Mouse (Mus musculus): ENCODE measurements around the gene Prdx2. TPM values are rescaled to one million over a fixed set of nuclear protein-coding genes. Genes with fewer than 3 reads are reported as not detected.

Prdx2 gene
- polyA plus RNA-seq, 1 experiment = 68.6 TPM

- Histone ChIP-seq H3K4me1 (peaks cover 82% of the 10 kb centered on the region), H3K9me3 (no peaks in the 10 kb centered on the region), H3K36me3 (replicated peaks; ENCODE audit: low read length) (no peaks in the 10 kb centered on the region), H3K4me3 (replicated peaks) (peak overlapping the region; percentile 92), H3K27me3 (replicated peaks) (no peaks in the 10 kb centered on the region)
- TF ChIP-seq GATA1 (IDR thresholded peaks at IDR 0.05; ENCODE audit: borderline replicate concordance, low read length) (no peak), FLI1 (IDR thresholded peaks at IDR 0.05; ENCODE audit: low read length) (no peak)
Measured at GRCm38 (mm10) chr8:84985049-84985683, 15.8 kb downstream of the Prdx2 start.

- Histone ChIP-seq H3K4me3 (replicated peaks) (peak overlapping the region; percentile 92), H3K4me1 (peaks cover 79% of the 10 kb centered on the region)
- TF ChIP-seq FLI1 (IDR thresholded peaks at IDR 0.05; ENCODE audit: low read length) (no peak), GATA1 (IDR thresholded peaks at IDR 0.05; ENCODE audit: borderline replicate concordance, low read length) (no peak)
Measured at GRCm38 (mm10) chr8:84985684-84986378, 16.4 kb downstream of the Prdx2 start.

GRCm38 (mm10) chr8:84986379-84986945, 17.1 kb downstream of the Prdx2 start:
- Histone ChIP-seq H3K36me3 (replicated peaks; ENCODE audit: low read length) (no peaks in the 10 kb centered on the region), H3K4me1 (peaks cover 79% of the 10 kb centered on the region), H3K4me3 (replicated peaks) (peak overlapping the region; percentile 92), H3K27me3 (replicated peaks) (no peaks in the 10 kb centered on the region), H3K9me3 (no peaks in the 10 kb centered on the region)
- TF ChIP-seq GATA1 (IDR thresholded peaks at IDR 0.05; ENCODE audit: borderline replicate concordance, low read length) = no peak
- TF ChIP-seq FLI1 (IDR thresholded peaks at IDR 0.05; ENCODE audit: low read length) = no peak

More at GRCm38 (mm10) chr8:84985684-84986378, 16.4 kb downstream of the Prdx2 start:
- Histone ChIP-seq H3K36me3 (replicated peaks; ENCODE audit: low read length) (no peaks in the 10 kb centered on the region), H3K9me3 (no peaks in the 10 kb centered on the region), H3K27me3 (replicated peaks) (no peaks in the 10 kb centered on the region)

- Histone ChIP-seq H3K4me3 (replicated peaks) (no peak overlapping the region), H3K4me1 (peaks cover 75% of the 10 kb centered on the region), H3K9me3 (no peaks in the 10 kb centered on the region), H3K27me3 (replicated peaks) (no peaks in the 10 kb centered on the region), H3K36me3 (replicated peaks; ENCODE audit: low read length) (no peaks in the 10 kb centered on the region)
- TF ChIP-seq GATA1 (IDR thresholded peaks at IDR 0.05; ENCODE audit: borderline replicate concordance, low read length) (no peak), FLI1 (IDR thresholded peaks at IDR 0.05; ENCODE audit: low read length) (no peak)
Measured at GRCm38 (mm10) chr8:84987388-84987787, 18.0 kb downstream of the Prdx2 start.

- H3K4me3 ChIP-seq (replicated peaks) = no peak overlapping the region
- H3K9me3 ChIP-seq = no peaks in the 10 kb centered on the region
- H3K4me1 ChIP-seq = peaks cover 75% of the 10 kb centered on the region
- H3K36me3 ChIP-seq (replicated peaks; ENCODE audit: low read length) = no peaks in the 10 kb centered on the region
- no peak for TF ChIP-seq GATA1 (IDR thresholded peaks at IDR 0.05; ENCODE audit: borderline replicate concordance, low read length)
- no peak for TF ChIP-seq FLI1 (IDR thresholded peaks at IDR 0.05; ENCODE audit: low read length)
- no peaks in the 10 kb centered on the region for H3K27me3 ChIP-seq (replicated peaks)
Measured at GRCm38 (mm10) chr8:84987903-84988302, 18.5 kb downstream of the Prdx2 start.

DNA sequence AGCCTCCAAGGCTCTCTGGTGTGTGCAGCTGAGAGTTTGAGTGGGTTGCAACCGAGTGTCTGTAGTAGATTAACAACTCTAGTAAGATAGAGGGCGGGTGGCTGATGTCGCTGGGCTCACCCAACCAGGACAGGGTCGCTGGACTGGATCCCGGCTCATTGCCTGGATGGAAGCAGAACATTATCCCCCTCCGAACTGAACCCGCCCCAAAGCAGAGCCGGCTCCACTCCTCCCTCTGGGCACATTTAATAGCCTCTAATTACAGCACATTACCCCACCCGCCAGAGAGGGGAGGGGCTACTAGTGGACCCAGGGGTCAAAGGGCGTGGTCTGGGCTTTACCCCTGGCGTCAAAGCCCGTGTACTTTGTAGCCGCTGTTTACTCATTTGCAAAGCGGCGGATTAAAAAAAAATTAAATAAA, 19.9 kb downstream of the Prdx2 start:
- H3K4me1 ChIP-seq = peaks cover 70% of the 10 kb centered on the region
- no peaks in the 10 kb centered on the region for H3K27me3 ChIP-seq (replicated peaks)
- peak overlapping the region; percentile 97 for H3K4me3 ChIP-seq (replicated peaks)
- H3K36me3 ChIP-seq (replicated peaks; ENCODE audit: low read length) = peaks cover 1% of the 10 kb centered on the region
- TF ChIP-seq FLI1 (IDR thresholded peaks at IDR 0.05; ENCODE audit: low read length) = no peak
- TF ChIP-seq GATA1 (IDR thresholded peaks at IDR 0.05; ENCODE audit: borderline replicate concordance, low read length) = no peak
- H3K9me3 ChIP-seq = no peaks in the 10 kb centered on the region

DNA sequence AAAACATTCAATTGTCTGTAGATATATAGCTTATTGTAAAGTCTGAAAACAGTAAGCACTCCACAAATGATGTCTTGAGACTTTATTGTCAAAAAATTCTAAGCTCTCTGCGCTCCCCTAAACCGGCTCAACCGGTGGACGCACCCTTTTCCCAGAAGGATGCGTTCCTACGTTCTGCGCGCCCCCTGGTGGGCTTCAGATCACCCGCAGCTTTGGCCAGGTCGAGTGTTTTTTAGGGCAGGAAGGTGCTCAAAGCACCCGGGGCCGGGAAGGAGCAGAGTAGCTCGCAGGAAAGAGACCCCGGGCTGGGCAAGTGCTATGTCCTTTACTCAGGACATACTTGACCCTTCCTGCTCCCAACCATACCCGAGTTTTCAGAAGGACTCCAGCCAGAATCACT, 20.4 kb downstream of the Prdx2 start:
- H3K27me3 ChIP-seq (replicated peaks) = no peaks in the 10 kb centered on the region
- H3K9me3 ChIP-seq = no peaks in the 10 kb centered on the region
- H3K4me3 ChIP-seq (replicated peaks) = peak overlapping the region; percentile 97
- no peak for TF ChIP-seq FLI1 (IDR thresholded peaks at IDR 0.05; ENCODE audit: low read length)
- TF ChIP-seq GATA1 (IDR thresholded peaks at IDR 0.05; ENCODE audit: borderline replicate concordance, low read length) = no peak
- peaks cover 65% of the 10 kb centered on the region for H3K4me1 ChIP-seq
- peaks cover 4% of the 10 kb centered on the region for H3K36me3 ChIP-seq (replicated peaks; ENCODE audit: low read length)

DNA sequence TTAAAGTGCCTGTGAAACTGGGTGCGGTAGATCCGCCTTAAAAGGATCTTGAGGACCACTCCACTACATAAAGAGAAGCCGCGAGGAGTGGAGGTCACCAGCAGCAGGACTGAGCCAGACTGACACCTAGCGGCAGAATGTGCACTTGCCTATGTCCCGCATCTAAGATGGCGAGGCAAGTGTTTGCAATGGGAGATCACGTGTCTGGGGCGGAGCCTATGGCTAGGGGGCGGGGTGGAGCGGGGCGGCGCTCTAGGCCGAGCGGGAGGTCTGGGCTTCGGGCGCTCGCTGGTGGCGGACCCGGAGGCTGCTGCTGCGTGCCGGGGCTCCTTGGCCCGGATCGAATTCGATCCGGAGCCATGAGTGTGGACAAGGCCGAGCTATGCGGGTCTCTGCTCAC, 21.0 kb downstream of the Prdx2 start, which contains the start of gene Hook2:
Gene Hook2, plus strand, starts transcription at position 255 of the 400 bp plus-strand sequence.
- Histone ChIP-seq H3K4me1 (peaks cover 60% of the 10 kb centered on the region), H3K9me3 (no peaks in the 10 kb centered on the region), H3K36me3 (replicated peaks; ENCODE audit: low read length) (peaks cover 10% of the 10 kb centered on the region), H3K27me3 (replicated peaks) (no peaks in the 10 kb centered on the region), H3K4me3 (replicated peaks) (peak within 1 kb of the TSS; percentile 97)
- no peak for TF ChIP-seq FLI1 (IDR thresholded peaks at IDR 0.05; ENCODE audit: low read length)
- TF ChIP-seq GATA1 (IDR thresholded peaks at IDR 0.05; ENCODE audit: borderline replicate concordance, low read length) = no peak

DNA sequence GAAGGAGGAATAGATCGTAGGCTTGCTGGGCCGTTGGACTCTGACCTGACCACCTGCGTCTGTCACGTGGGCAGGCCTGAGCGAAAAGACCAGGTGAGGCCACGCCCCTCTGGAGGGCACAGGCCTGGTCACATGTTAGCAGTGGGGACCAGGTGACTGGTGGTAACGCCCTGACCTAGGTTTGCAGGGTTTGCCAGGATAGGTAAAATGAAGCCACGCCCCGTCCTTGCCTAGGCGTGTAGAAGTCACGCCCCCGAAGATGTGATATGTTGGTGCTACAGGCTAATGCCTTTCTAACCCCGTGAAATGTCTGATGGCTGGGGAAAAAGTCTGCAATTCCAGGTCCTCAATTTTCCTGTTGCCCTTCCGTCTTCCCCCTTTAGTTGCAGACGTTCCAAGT, 21.4 kb downstream of the Prdx2 start:
- Histone ChIP-seq H3K36me3 (replicated peaks; ENCODE audit: low read length) (peaks cover 15% of the 10 kb centered on the region), H3K4me1 (peaks cover 55% of the 10 kb centered on the region), H3K27me3 (replicated peaks) (no peaks in the 10 kb centered on the region), H3K4me3 (replicated peaks) (peak overlapping the region; percentile 97), H3K9me3 (no peaks in the 10 kb centered on the region)
- TF ChIP-seq FLI1 (IDR thresholded peaks at IDR 0.05; ENCODE audit: low read length) (no peak), GATA1 (IDR thresholded peaks at IDR 0.05; ENCODE audit: borderline replicate concordance, low read length) (no peak)

DNA sequence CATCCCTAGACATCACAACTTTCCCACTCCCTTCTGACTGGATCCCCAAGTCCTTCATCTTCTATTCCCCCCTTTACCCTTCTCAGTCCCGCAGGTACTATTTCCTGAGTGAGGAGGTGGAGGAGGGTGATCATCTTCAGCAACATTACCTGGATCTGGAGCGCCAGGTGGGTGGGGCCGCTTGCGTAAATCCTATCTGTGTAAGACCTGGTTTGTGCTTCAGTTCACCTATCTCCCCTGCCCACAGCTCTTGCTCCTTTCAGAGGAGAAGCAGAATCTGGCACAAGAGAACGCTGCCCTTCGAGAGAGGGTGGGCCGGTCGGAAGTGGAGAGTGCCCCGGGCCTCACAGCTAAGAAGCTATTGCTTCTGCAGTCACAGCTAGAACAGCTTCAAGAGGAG, 25.0 kb downstream of the Prdx2 start:
- TF ChIP-seq FLI1 (IDR thresholded peaks at IDR 0.05; ENCODE audit: low read length) (no peak), GATA1 (IDR thresholded peaks at IDR 0.05; ENCODE audit: borderline replicate concordance, low read length) (no peak)
- no peak overlapping the region for H3K4me3 ChIP-seq (replicated peaks)
- peaks cover 45% of the 10 kb centered on the region for H3K4me1 ChIP-seq
- H3K9me3 ChIP-seq = no peaks in the 10 kb centered on the region
- H3K36me3 ChIP-seq (replicated peaks; ENCODE audit: low read length) = peaks cover 31% of the 10 kb centered on the region
- no peaks in the 10 kb centered on the region for H3K27me3 ChIP-seq (replicated peaks)

Measured in megakaryocyte, embryonic 14.5 days (primary cell).